Comparison of ENCODE assay signal across 10 mouse cellular contexts in genomic region chr2:167059960-167060359, GRCm38 (mm10). TPM values are rescaled to one million over a fixed set of nuclear protein-coding genes. Genes with fewer than 3 reads are reported as not detected.
DNase-seq lines count a peak whose midpoint lies in the region; ATAC-seq lines count a peak whose summit lies in the region.
"Had no signal": no experiment of that assay in that cellular context is flagged by ENCODE, and none has a peak within 500 bp of the region (broad histone marks: within the 10 kb centered on the region; RNA-seq: fewer than 3 reads in every experiment).

No protein-coding gene starts in this region.

- peak overlapping the region; percentile 61 for H3K9ac ChIP-seq in embryonic facial prominence, embryonic 13.5 days
- peak overlapping the region; percentile 56; the same call in 1 of the 2 replicates for H3K9ac ChIP-seq in midbrain, embryonic 13.5 days (replicated peaks)
- no peak overlapping the region for H3K9ac ChIP-seq in midbrain, embryonic 15.5 days
- peak overlapping the region; percentile 51 for H3K9ac ChIP-seq in stomach, embryonic 16.5 days (ENCODE audit: low read length)
- H3K9ac ChIP-seq: embryonic facial prominence, embryonic 15.5 days had no signal

- peaks cover 28% of the 10 kb centered on the region for H3K4me1 ChIP-seq in embryonic facial prominence, embryonic 13.5 days
- H3K4me1 ChIP-seq in embryonic facial prominence, embryonic 10.5 days, result peaks cover 45% of the 10 kb centered on the region
- H3K4me1 ChIP-seq in midbrain, embryonic 13.5 days (replicated peaks), result peaks cover 33% of the 10 kb centered on the region
- H3K4me1 ChIP-seq in midbrain, embryonic 15.5 days, result peaks cover 24% of the 10 kb centered on the region
- H3K4me1 ChIP-seq in stomach, embryonic 16.5 days (ENCODE audit: control insufficient read depth, insufficient read depth, low read length), result peaks cover 34% of the 10 kb centered on the region

- H3K27ac ChIP-seq in embryonic facial prominence, embryonic 13.5 days, result no peak overlapping the region
- H3K27ac ChIP-seq in embryonic facial prominence, embryonic 10.5 days (replicated peaks), result no peak overlapping the region
- H3K27ac ChIP-seq in midbrain, embryonic 13.5 days, result no peak overlapping the region
- H3K27ac ChIP-seq in midbrain, embryonic 15.5 days, result no peak overlapping the region
- peak overlapping the region; percentile 74 for H3K27ac ChIP-seq in stomach, embryonic 16.5 days (ENCODE audit: low read length)
- H3K27ac ChIP-seq: embryonic facial prominence, embryonic 15.5 days had no signal

- no peak for ATAC-seq in embryonic facial prominence, embryonic 13.5 days (ENCODE audit: insufficient number of reproducible peaks, insufficient read depth, low FRiP score, low TSS enrichment, low read depth)
- ATAC-seq in midbrain, embryonic 13.5 days, result no peak
- no peak for ATAC-seq in midbrain, embryonic 15.5 days (replicated peaks)
- no peak for ATAC-seq in stomach, embryonic 16.5 days (ENCODE audit: insufficient read depth, low FRiP score)

- no peaks in the 10 kb centered on the region for H3K9me3 ChIP-seq in embryonic facial prominence, embryonic 13.5 days
- no peaks in the 10 kb centered on the region for H3K9me3 ChIP-seq in embryonic facial prominence, embryonic 10.5 days
- H3K9me3 ChIP-seq in midbrain, embryonic 13.5 days, result no peaks in the 10 kb centered on the region
- no peaks in the 10 kb centered on the region for H3K9me3 ChIP-seq in midbrain, embryonic 15.5 days
- no peaks in the 10 kb centered on the region for H3K9me3 ChIP-seq in stomach, embryonic 16.5 days (replicated peaks; ENCODE audit: control insufficient read depth, low read length)
- H3K9me3 ChIP-seq: embryonic facial prominence, embryonic 15.5 days had no signal

- H3K4me3 ChIP-seq in embryonic facial prominence, embryonic 13.5 days, result no peak overlapping the region
- H3K4me3 ChIP-seq in embryonic facial prominence, embryonic 10.5 days, result no peak overlapping the region
- no peak overlapping the region for H3K4me3 ChIP-seq in midbrain, embryonic 13.5 days (replicated peaks)
- H3K4me3 ChIP-seq in midbrain, embryonic 15.5 days, result no peak overlapping the region
- 0 out of 2 replicates have a peak overlapping the region, but pooled peaks have one; percentile 5 for H3K4me3 ChIP-seq in stomach, embryonic 16.5 days (replicated peaks; ENCODE audit: low read length)
- H3K4me3 ChIP-seq: embryonic facial prominence, embryonic 15.5 days had no signal

- H3K36me3 ChIP-seq in embryonic facial prominence, embryonic 13.5 days, result peaks cover 42% of the 10 kb centered on the region
- H3K36me3 ChIP-seq in embryonic facial prominence, embryonic 10.5 days (replicated peaks), result peaks cover 56% of the 10 kb centered on the region
- peaks cover 49% of the 10 kb centered on the region for H3K36me3 ChIP-seq in midbrain, embryonic 13.5 days
- H3K36me3 ChIP-seq in midbrain, embryonic 15.5 days (replicated peaks), result peaks cover 29% of the 10 kb centered on the region
- no peaks in the 10 kb centered on the region for H3K36me3 ChIP-seq in stomach, embryonic 16.5 days (ENCODE audit: control insufficient read depth, insufficient read depth, low read length)

- no peak overlapping the region; the same call in 1 of the 2 replicates for H3K4me2 ChIP-seq in embryonic facial prominence, embryonic 13.5 days
- H3K4me2 ChIP-seq in midbrain, embryonic 13.5 days (replicated peaks), result no peak overlapping the region
- no peak overlapping the region for H3K4me2 ChIP-seq in midbrain, embryonic 15.5 days
- peak overlapping the region; percentile 37; the same call in 1 of the 2 replicates for H3K4me2 ChIP-seq in stomach, embryonic 16.5 days (ENCODE audit: low read depth, low read length)

- no peak for DNase-seq in embryonic facial prominence, embryonic 10.5 days (ENCODE audit: low spot score)
- DNase-seq in kidney, postnatal 10 days, result peak; percentile 58
- DNase-seq in adrenal gland, adult 18-20 months (ENCODE audit: low spot score in 2 of 2), result no peak
- no peak for DNase-seq in heart, adult 18-20 months
- DNase-seq: lung, postnatal 4 days had no signal

- H3K27me3 ChIP-seq in embryonic facial prominence, embryonic 13.5 days, result no peaks in the 10 kb centered on the region
- H3K27me3 ChIP-seq in embryonic facial prominence, embryonic 10.5 days (replicated peaks; ENCODE audit: low read depth, poor library complexity, severe bottlenecking), result no peaks in the 10 kb centered on the region
- no peaks in the 10 kb centered on the region for H3K27me3 ChIP-seq in midbrain, embryonic 13.5 days
- H3K27me3 ChIP-seq in midbrain, embryonic 15.5 days (replicated peaks), result no peaks in the 10 kb centered on the region
- H3K27me3 ChIP-seq in stomach, embryonic 16.5 days (ENCODE audit: control insufficient read depth, insufficient read depth, low read length), result no peaks in the 10 kb centered on the region
- H3K27me3 ChIP-seq: embryonic facial prominence, embryonic 15.5 days had no signal

- 74% methylated on average over 12 of the region's 12 CpGs for WGBS in embryonic facial prominence, embryonic 13.5 days
- WGBS in embryonic facial prominence, embryonic 10.5 days, result 72% methylated on average over 12 of the region's 12 CpGs
- 68% methylated on average over 12 of the region's 12 CpGs for WGBS in midbrain, embryonic 13.5 days
- WGBS in midbrain, embryonic 15.5 days, result 73% methylated on average over 12 of the region's 12 CpGs
- 58% methylated on average over 12 of the region's 12 CpGs for whole genome bisulfite sequencing in stomach, embryonic 16.5 days

RNA-seq across cellular contexts. Expression of gene Znfx1, which starts 2.9 kb away (rescaled TPM):
- polyA plus RNA-seq in embryonic facial prominence, embryonic 13.5 days (2015; fragmentation: Nextera tagmentation; extraction: Ambion mirVana), result 5.5 and 7.7 TPM in 2 replicates
- polyA plus RNA-seq in embryonic facial prominence, embryonic 10.5 days (2016; fragmentation: Nextera tagmentation; extraction: Ambion mirVana), result 6.4 and 7.0 TPM in 2 replicates
- polyA plus RNA-seq in midbrain, embryonic 13.5 days (2015; fragmentation: Nextera tagmentation; extraction: Ambion mirVana), result 6.0 and 7.8 TPM in 2 replicates
- 9.5 and 10.1 TPM in 2 replicates for polyA plus RNA-seq in midbrain, embryonic 15.5 days (2015; fragmentation: Nextera tagmentation; extraction: Ambion mirVana)
- 9.2 and 9.5 TPM in 2 replicates for polyA plus RNA-seq in stomach, embryonic 16.5 days (2015; fragmentation: Nextera tagmentation; extraction: Ambion mirVana)
- 10 to 100 TPM; 56.3 to 72.9 TPM for total RNA-seq in adrenal gland, adult 18-20 months (2021)
- 10 to 100 TPM; 40.6 to 45.6 TPM for total RNA-seq in heart, adult 18-20 months (2021)

RNA-seq across cellular contexts. Expression of gene Ddx27, which starts 45.0 kb away (rescaled TPM):
- polyA plus RNA-seq in embryonic facial prominence, embryonic 13.5 days (2015; fragmentation: Nextera tagmentation; extraction: Ambion mirVana), result 52.5 and 54.2 TPM in 2 replicates
- polyA plus RNA-seq in embryonic facial prominence, embryonic 10.5 days (2016; fragmentation: Nextera tagmentation; extraction: Ambion mirVana), result 69.0 and 69.9 TPM in 2 replicates
- polyA plus RNA-seq in midbrain, embryonic 13.5 days (2015; fragmentation: Nextera tagmentation; extraction: Ambion mirVana), result 40.3 TPM in 2 replicates
- 38.8 and 40.7 TPM in 2 replicates for polyA plus RNA-seq in midbrain, embryonic 15.5 days (2015; fragmentation: Nextera tagmentation; extraction: Ambion mirVana)
- polyA plus RNA-seq in stomach, embryonic 16.5 days (2015; fragmentation: Nextera tagmentation; extraction: Ambion mirVana), result 45.8 and 46.0 TPM in 2 replicates
- 10 to 100 TPM; 30.6 to 35.9 TPM for total RNA-seq in adrenal gland, adult 18-20 months (2021)
- total RNA-seq in heart, adult 18-20 months (2021), result 10 to 100 TPM in 1 of 2 experiments, 1 to 10 TPM in 1; 9.8 to 10.1 TPM
